Mouse (Mus musculus): ENCODE results near the gene Ntrk3. TPM values are rescaled to one million over a fixed set of nuclear protein-coding genes. Genes with fewer than 3 reads are reported as not detected.
A peak's percentile ranks its signal among the peaks of the same experiment; 100 is the strongest.

Ntrk3 gene
- polyA plus RNA-seq, 1 experiment = 9.7 TPM

- no peak overlapping the region for H3K27ac ChIP-seq (ENCODE audit: insufficient read depth, low read depth, low read length)
- H3K27me3 ChIP-seq (replicated peaks; ENCODE audit: control insufficient read depth, insufficient read depth, low read length) = no peaks in the 10 kb centered on the region
- TF ChIP-seq CTCF (conservative IDR thresholded peaks at IDR 0.05; ENCODE audit: insufficient read depth, insufficient read length, low read depth, low read length) (no peak), POLR2A (IDR thresholded peaks at IDR 0.05; ENCODE audit: low read depth, low read length) (no peak)
- 82% methylated on average over 4 of the region's 4 CpGs for WGBS
- DNase-seq = no peak
- H3K36me3 ChIP-seq (ENCODE audit: control insufficient read depth, insufficient read depth, low read length) = no peaks in the 10 kb centered on the region
- H3K4me1 ChIP-seq (ENCODE audit: control insufficient read depth, insufficient read depth, low read length) = no peaks in the 10 kb centered on the region
- no peak overlapping the region for H3K4me3 ChIP-seq (ENCODE audit: insufficient read depth, low read depth, low read length)
Measured at GRCm38 (mm10) chr7:78471755-78472154, 266.1 kb downstream of the Ntrk3 start.

- H3K27ac ChIP-seq (ENCODE audit: insufficient read depth, low read depth, low read length) = no peak overlapping the region
- H3K4me1 ChIP-seq (ENCODE audit: control insufficient read depth, insufficient read depth, low read length) = no peaks in the 10 kb centered on the region
- H3K36me3 ChIP-seq (ENCODE audit: control insufficient read depth, insufficient read depth, low read length) = no peaks in the 10 kb centered on the region
- DNase-seq = no peak
- 83% methylated on average over 1 of the region's 1 CpGs for WGBS
- H3K4me3 ChIP-seq (ENCODE audit: insufficient read depth, low read depth, low read length) = no peak overlapping the region
- no peak for TF ChIP-seq POLR2A (IDR thresholded peaks at IDR 0.05; ENCODE audit: low read depth, low read length)
- no peak for TF ChIP-seq CTCF (conservative IDR thresholded peaks at IDR 0.05; ENCODE audit: insufficient read depth, insufficient read length, low read depth, low read length)
- H3K27me3 ChIP-seq (replicated peaks; ENCODE audit: control insufficient read depth, insufficient read depth, low read length) = no peaks in the 10 kb centered on the region
Measured at GRCm38 (mm10) chr7:78471270-78471669, 266.5 kb downstream of the Ntrk3 start.

- Histone ChIP-seq H3K27me3 (replicated peaks; ENCODE audit: control insufficient read depth, insufficient read depth, low read length) (no peaks in the 10 kb centered on the region), H3K4me3 (ENCODE audit: insufficient read depth, low read depth, low read length) (no peak overlapping the region), H3K27ac (ENCODE audit: insufficient read depth, low read depth, low read length) (no peak overlapping the region), H3K36me3 (ENCODE audit: control insufficient read depth, insufficient read depth, low read length) (no peaks in the 10 kb centered on the region), H3K4me1 (ENCODE audit: control insufficient read depth, insufficient read depth, low read length) (no peaks in the 10 kb centered on the region)
- no peak for DNase-seq
- TF ChIP-seq CTCF (conservative IDR thresholded peaks at IDR 0.05; ENCODE audit: insufficient read depth, insufficient read length, low read depth, low read length) = no peak
- no peak for TF ChIP-seq POLR2A (IDR thresholded peaks at IDR 0.05; ENCODE audit: low read depth, low read length)
- 47% methylated on average over 5 of the region's 5 CpGs for WGBS
Measured at GRCm38 (mm10) chr7:78462605-78463004, 275.2 kb downstream of the Ntrk3 start.

DNA sequence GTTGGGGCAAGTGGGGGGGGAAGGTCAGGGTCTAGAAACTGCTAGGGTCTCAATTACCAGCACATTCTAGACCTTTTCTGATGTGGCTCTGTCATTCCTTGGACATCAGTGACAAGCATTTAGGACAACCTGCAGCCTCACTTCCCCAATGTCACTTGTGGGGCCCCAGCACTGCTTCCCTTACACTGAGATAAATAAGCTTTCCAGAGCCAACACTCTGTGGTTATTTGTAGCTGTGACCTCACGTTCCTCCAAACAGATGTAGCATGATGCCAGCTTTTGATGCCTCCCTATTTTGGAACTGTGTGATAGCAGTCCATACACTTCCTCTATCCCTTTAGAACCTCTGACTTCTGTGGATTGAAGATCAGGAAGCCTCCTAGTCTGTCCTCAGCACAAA, 278.8 kb downstream of the Ntrk3 start:
- DNase-seq = no peak
- TF ChIP-seq CTCF (conservative IDR thresholded peaks at IDR 0.05; ENCODE audit: insufficient read depth, insufficient read length, low read depth, low read length) (no peak), POLR2A (IDR thresholded peaks at IDR 0.05; ENCODE audit: low read depth, low read length) (no peak)
- no peaks in the 10 kb centered on the region for H3K4me1 ChIP-seq (ENCODE audit: control insufficient read depth, insufficient read depth, low read length)
- no peak overlapping the region for H3K27ac ChIP-seq (ENCODE audit: insufficient read depth, low read depth, low read length)
- no peaks in the 10 kb centered on the region for H3K27me3 ChIP-seq (replicated peaks; ENCODE audit: control insufficient read depth, insufficient read depth, low read length)
- no peaks in the 10 kb centered on the region for H3K36me3 ChIP-seq (ENCODE audit: control insufficient read depth, insufficient read depth, low read length)
- no peak overlapping the region for H3K4me3 ChIP-seq (ENCODE audit: insufficient read depth, low read depth, low read length)
- 75% methylated on average over 1 of the region's 1 CpGs for WGBS

- TF ChIP-seq CTCF (conservative IDR thresholded peaks at IDR 0.05; ENCODE audit: insufficient read depth, insufficient read length, low read depth, low read length) (no peak), POLR2A (IDR thresholded peaks at IDR 0.05; ENCODE audit: low read depth, low read length) (no peak)
- 83% methylated on average over 2 of the region's 2 CpGs for WGBS
- H3K4me1 ChIP-seq (ENCODE audit: control insufficient read depth, insufficient read depth, low read length) = no peaks in the 10 kb centered on the region
- H3K36me3 ChIP-seq (ENCODE audit: control insufficient read depth, insufficient read depth, low read length) = no peaks in the 10 kb centered on the region
- no peak for DNase-seq
- no peak overlapping the region for H3K4me3 ChIP-seq (ENCODE audit: insufficient read depth, low read depth, low read length)
- H3K27me3 ChIP-seq (replicated peaks; ENCODE audit: control insufficient read depth, insufficient read depth, low read length) = no peaks in the 10 kb centered on the region
- H3K27ac ChIP-seq (ENCODE audit: insufficient read depth, low read depth, low read length) = no peak overlapping the region
Measured at GRCm38 (mm10) chr7:78451666-78452065, 286.1 kb downstream of the Ntrk3 start.

DNA sequence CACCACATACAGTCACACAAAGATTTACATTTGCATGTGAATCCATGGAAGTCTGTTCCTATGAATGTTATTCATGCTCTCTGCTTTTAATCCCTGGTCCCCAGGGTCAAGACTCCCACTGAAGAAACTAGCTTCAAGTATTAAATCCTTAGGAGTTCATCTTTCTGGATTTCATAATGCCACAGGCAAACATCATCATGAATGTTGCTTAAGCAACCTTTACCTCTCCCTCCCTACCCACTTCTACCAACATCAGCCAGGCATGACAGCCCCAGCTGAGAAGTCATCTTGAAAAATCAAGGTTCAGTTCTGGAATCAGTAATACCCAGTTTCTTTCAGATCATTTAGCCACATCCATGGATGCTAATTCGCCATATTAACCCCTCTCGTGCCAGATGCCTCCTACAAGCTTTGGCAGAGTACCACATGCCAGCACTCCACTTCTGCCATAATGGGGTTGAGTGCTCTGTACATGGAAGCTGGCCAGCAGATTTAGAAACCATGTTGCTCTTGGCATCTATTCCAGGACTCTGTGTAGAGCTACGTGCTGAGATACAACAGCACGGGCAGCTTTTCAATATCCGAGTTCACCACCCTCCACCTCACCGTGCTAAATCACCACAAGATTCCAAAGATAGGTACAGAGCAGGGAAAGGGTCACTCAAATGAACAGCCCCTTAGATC, 287.8 kb downstream of the Ntrk3 start:
- WGBS = 76% methylated on average over 6 of the region's 6 CpGs
- Histone ChIP-seq H3K27me3 (replicated peaks; ENCODE audit: control insufficient read depth, insufficient read depth, low read length) (no peaks in the 10 kb centered on the region), H3K36me3 (ENCODE audit: control insufficient read depth, insufficient read depth, low read length) (no peaks in the 10 kb centered on the region), H3K27ac (ENCODE audit: insufficient read depth, low read depth, low read length) (no peak overlapping the region), H3K4me3 (ENCODE audit: insufficient read depth, low read depth, low read length) (no peak overlapping the region), H3K4me1 (ENCODE audit: control insufficient read depth, insufficient read depth, low read length) (no peaks in the 10 kb centered on the region)
- DNase-seq = peak; percentile 10
- TF ChIP-seq POLR2A (IDR thresholded peaks at IDR 0.05; ENCODE audit: low read depth, low read length) = no peak
- no peak for TF ChIP-seq CTCF (conservative IDR thresholded peaks at IDR 0.05; ENCODE audit: insufficient read depth, insufficient read length, low read depth, low read length)

DNA sequence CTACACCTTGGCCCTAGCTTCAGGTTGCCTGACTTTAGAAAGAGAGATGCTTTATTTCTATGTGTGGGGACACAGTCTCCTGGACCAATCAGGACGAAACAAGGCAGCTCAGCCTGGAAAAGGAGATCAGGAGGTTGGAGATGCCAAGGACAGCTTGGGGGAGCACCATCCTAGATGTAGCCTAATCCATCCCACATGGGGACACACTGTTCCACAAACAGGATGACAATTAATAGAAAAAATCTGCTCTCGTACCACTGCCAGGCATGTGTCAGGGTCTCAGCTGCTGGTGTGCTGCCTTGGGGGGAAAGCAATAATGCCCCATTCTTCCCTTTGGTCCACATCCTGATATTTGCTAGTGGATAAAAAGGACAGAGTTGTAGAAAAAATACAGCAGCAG, 289.0 kb downstream of the Ntrk3 start:
- DNase-seq = no peak
- no peak for TF ChIP-seq CTCF (conservative IDR thresholded peaks at IDR 0.05; ENCODE audit: insufficient read depth, insufficient read length, low read depth, low read length)
- no peak for TF ChIP-seq POLR2A (IDR thresholded peaks at IDR 0.05; ENCODE audit: low read depth, low read length)
- no peaks in the 10 kb centered on the region for H3K27me3 ChIP-seq (replicated peaks; ENCODE audit: control insufficient read depth, insufficient read depth, low read length)
- whole genome bisulfite sequencing = 83% methylated on average over 2 of the region's 2 CpGs
- H3K36me3 ChIP-seq (ENCODE audit: control insufficient read depth, insufficient read depth, low read length) = no peaks in the 10 kb centered on the region
- H3K4me3 ChIP-seq (ENCODE audit: insufficient read depth, low read depth, low read length) = no peak overlapping the region
- no peak overlapping the region for H3K27ac ChIP-seq (ENCODE audit: insufficient read depth, low read depth, low read length)
- no peaks in the 10 kb centered on the region for H3K4me1 ChIP-seq (ENCODE audit: control insufficient read depth, insufficient read depth, low read length)
